Mouse (Mus musculus) cerebellum, postnatal 10 days (tissue): ENCODE measurements around the gene Emc1.

Source experiments
- DNase-seq, 2 experiments: peaks; one replicate each; pipeline ENCODE4 v3.0.0; 2021; ENCODE audit warnings: mixed read lengths in 2 of 2

Gene Emc1

DNA sequence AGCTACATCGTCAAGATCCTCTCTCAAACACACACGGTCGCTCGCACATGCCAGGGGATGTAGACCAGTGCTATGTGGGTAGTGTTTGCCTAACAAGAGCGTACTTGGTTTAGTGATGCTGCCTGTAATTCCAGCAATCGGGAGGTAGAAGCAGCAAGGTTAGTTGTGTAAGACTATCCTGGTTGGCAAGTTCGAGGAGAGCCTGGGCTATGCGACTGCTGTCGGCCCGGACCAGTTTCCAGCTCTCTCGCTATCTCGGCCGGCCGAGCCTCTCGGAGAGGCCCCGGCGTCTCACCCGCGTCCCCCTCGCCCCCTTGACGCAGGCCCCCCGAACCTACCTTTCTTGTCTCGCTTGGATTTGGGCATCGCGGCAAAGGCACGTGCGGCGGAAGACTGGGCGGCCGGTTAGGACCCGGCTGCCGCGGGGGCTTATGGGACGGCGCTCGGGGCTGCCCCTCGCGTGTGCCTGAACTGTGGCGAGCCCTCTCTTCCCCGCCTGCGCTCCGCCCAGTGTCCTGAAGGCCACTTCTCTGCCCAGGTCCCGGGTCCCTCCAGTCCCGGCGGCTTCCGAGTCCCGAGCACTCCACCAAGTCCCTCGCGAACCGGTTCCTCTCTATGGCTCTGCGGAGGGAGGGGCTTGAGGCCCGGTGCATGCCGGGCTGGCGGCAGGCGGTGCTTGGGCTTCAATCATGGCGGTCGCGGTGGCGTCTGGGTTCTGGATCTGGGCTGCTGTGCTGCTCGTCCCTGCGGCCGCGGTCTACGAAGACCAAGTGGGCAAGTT is at the start of gene Emc1, which contains the start of the genes Mrto4 and Ubr4:
Gene Emc1 (plus strand): TSS at position 657 of the 781 bp plus-strand sequence.
Gene Mrto4 (minus strand): TSS at position 646 of the 781 bp plus-strand sequence.
Gene Ubr4 (plus strand): TSS at position 679 of the 781 bp plus-strand sequence.
- DNase-seq = peak; percentile 90 to 91

DNA sequence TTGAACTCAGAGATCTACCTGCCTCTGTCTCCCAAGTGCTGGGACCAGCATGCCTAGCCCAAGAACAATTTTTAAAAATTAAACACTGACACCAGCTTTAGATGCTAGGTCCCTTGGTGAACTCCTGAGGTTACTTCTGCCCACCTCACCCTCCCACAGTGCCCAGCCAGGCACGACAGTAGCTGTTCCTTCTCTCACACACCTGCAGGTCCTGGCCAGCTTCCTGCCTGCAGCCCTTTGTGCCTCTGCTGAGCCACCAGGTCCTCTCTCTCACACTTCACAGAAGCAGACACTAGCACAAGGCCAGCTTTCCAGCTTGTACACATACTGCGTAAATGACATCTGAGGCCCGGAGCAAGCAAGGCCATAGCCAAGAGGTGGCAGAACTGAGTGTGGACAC is 46.9 kb upstream of the Emc1 start:
- no peak for DNase-seq

DNA sequence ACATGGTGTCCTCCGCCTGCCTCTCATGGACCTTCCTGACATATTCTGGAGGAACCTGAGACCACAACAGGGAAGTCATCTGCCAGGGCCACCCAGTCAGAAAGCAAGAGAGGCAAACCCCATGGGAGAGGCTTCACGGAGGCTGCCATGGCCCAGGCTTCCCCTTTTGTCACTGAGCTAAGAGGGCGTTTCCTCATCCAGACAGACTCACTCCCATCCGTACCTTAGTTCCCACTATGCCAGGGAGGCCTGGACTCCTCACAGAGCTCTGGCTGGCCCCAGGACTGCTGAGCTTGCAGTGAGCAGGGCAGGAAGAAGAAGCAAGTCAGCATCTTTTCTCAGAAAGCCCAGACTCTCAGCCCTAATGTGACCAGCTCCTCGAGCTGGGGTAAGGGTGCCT is 44.5 kb upstream of the Emc1 start:
- DNase-seq = no peak

DNA sequence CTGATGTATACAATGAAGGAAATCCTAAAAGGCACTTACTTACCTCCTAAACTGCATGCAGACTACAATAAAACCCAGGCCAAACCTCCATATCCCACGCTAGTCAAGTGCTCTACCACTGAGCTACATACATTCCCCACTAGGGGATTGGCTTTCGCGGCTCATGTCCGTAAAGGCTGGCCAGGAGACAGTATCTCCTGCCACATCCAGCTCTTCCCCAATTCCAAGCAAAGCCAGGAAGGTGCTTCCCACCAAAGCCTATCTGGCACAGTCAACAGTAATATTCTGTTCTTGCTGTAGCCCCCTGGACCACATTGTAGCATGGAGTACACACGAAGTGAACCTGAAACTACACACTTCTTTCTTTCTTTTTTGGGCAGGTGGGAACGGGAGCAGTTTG is 42.7 kb upstream of the Emc1 start:
- no peak for DNase-seq

DNA sequence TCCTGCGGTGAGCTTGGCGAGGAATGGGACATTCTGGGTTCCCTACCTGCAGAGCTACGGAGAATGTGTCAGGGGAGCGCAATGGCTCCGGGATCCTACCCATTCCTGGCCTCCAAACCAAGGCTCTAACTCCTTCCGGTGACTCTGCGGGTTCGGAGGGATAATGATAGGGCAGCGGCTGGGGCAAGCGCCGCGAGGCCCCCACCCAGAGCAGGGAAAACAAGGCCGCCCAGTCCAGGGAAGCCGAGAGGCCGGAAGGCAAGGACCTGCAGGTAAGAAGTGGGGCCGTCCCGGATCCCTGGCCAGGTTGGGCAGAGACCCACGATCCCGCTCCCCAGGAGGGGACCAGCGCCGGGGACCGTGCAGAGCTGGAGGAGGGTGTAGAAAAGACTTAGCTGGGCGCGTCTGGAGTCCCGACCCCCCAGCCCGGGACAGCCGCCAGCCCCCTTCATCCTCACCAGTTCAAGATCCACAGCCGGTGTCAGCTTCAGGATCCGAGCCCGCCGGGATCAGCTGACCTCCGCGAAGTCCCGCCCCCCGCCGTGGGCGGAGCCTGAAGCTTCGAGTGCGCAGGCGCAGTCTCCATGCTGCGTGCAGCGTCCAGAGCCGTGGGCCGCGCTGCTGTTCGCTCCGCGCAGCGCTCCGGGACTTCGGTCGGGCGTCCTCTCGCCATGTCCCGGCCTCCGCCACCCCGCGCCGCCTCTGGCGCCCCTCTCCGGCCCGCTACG is 42.1 kb upstream of the Emc1 start, which contains the start of the genes Pqlc2 and Akr7a5:
Gene Pqlc2 (minus strand): TSS at position 538 of the 728 bp plus-strand sequence.
Gene Akr7a5 (plus strand): TSS at position 574 of the 728 bp plus-strand sequence.
- peak; percentile 100 for DNase-seq

DNA sequence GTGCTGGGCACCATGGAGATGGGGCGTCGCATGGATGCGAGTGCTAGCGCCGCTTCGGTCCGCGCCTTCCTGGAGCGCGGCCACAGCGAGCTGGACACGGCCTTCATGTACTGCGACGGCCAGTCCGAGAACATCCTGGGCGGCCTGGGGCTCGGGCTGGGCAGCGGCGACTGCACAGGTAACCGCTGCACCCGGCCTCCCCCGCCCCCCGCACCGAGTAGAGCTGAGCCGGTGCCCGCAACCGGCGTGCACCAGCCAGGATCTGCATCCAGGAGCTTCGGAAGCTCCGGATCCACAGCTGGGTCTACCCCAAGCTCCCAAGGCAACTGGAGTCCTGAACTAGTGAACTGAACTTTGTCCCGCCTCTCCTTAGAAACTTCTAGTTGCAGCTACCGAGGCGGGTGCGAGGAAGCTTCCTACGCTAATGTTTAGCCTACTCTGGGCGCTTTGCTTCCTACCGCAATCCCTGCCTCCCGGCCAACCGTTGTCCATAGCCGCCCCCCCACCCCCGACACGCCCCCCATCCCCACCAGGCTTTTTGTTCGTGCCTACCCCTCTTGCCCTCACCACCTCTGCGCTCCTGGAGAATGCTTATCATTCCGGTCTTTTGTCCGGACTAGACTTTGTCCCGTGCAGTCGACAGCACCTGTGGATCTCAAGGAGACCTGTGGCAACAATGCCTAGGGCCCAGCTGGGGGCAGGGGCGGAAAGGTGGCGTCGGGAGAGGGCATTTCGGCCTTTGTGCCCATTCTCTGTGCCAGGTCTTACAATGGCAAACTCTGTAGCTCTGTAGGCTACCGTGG is 41.3 kb upstream of the Emc1 start:
- DNase-seq = no peak

DNA sequence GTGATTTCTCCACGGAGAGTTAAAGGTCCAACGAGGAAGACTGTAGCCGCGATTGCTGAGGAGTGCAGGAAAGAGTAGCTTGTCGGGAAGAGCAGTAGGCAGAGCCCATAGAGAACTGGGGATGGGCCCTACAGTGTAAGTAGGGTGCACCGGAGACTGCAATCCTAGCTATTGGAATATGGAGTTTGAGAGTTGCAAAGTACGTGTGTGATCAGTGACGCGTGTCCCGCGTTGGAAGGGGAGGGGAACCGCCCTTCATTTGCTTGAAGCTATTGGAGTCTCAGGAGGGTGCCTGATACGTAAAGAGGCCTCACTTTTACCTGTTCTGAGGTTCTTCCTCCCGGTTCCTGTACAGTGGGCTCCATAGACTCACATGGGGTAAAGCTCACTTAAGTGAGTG is 40.7 kb upstream of the Emc1 start:
- DNase-seq = no peak

DNA sequence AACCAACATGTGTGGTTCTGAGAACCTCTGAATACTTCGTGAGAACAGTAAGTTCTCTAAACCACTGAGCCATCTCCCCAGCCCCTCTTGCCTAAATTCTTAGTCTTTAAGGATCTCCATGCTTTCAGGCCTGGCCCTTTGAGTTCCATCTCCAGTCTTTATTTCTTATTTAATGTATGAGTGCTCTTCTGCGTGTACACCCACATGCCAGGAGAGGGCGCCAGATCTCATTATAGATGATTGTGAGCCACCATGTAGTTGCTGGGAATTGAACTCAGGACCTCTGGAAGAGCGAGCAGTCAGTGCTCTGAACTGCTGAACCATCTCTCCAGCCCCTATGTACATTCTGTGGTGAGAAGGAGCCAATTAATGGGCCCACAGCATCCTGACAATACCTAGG is 39.8 kb upstream of the Emc1 start:
- DNase-seq = peak; percentile 54 to 62

DNA sequence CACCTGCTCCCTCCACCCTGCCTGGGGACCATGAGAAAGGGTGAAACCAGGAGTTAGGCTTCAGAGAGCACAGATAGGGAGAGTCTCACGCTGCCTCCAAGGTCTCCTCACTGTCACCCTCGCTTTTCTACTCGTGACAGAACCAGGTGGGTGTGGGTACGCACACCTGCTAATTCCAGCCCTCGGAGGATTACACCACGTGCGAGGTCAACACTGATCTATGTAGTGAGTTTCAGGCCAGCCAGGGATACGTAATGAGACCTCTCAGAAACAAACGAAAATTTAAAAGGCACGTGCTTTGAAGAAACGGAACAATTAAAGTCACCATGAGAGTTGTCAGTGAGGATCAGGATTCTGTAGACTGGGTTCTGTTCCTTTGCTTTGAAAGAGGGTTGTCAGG is 33.9 kb upstream of the Emc1 start:
- DNase-seq = no peak

DNA sequence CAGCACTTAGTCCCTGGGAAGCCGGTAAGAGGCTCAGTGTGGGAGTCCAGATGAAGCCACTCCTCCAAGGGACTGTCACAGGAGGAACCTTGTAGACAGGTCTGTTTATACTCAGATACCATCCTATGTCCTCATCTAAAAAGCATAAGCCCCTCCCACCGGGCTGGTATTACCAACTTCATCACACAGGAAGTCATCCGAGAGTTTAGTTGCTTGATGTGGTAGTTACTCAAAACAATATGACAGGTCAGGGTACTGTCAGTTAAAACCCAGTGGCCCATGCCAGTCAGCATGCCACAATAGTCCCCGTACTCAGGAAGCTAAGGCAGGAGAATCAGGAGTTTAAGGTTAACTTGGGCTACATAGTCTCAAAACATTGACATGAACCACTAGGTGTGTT is 32.6 kb upstream of the Emc1 start:
- no peak for DNase-seq

DNA sequence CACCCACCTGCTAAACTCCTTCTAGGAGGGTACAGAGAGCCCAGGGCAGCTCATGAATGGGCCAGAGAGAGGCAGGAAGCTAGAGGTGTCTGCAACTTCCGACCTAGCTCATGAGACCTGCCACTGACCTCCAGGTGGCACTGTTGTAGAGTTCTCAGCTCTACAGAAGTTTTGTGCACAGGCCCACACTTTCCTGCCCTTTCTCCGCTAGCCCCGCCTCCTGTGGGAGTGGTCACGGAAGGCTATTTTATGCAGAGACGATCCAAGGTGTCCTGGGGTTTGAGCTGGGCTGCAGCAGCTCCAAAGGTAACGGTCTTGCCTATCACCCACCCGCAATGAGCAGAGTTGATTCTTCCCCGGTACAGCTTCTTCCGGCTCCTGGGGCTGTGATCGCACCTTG is 21.8 kb upstream of the Emc1 start:
- DNase-seq = peak; percentile 59 to 66

DNA sequence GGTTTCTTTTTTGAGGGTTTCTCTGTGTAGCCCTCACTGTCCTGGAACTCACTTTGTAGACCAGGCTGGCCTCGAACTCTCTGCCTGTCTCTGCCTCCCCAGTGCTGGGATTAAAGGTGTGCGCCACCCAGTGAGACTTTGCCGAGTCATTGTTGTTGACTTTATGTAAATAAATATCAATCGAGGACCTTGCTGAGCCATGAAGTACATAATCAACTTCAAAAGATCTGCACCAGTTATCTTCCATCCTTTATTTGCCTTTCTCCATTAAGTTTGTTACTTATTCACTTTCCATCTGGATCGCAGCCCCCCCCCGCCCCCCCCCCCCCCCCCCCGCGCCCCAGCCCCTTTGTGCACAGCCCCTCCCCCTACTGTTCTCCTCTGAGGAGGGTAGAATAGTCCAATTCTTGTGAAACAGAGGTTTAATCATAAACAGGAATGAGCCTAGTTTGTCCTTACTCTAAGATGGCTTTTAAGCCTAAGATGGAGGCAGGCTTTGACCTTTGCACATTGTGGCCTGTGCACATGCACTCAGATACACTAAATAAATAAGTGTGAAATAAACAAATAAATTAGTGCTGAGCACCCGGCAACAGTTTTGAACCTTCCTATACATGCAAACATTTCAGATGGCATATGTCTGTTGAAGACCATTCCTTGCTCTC is 17.6 kb upstream of the Emc1 start:
- no peak for DNase-seq

DNA sequence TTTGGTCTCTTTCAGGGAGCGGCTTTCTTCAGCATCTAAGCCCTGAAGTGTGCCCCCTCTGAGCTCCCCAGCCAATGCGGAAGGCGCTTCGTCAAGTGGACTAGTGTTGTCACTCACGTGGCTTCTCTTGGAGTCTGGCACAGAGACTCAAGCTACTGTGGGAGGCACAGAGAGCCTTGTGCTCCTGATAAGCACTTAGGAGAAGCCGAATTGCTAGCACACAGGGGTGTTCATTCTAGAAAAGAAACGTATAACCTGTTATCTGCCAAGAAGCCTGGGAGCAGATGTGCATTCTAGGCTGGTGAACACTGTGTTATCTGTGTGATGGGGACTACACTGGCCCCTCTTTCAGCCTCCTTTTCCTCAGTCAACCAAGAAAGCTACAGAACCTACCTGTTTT is 16.9 kb upstream of the Emc1 start:
- no peak for DNase-seq

DNA sequence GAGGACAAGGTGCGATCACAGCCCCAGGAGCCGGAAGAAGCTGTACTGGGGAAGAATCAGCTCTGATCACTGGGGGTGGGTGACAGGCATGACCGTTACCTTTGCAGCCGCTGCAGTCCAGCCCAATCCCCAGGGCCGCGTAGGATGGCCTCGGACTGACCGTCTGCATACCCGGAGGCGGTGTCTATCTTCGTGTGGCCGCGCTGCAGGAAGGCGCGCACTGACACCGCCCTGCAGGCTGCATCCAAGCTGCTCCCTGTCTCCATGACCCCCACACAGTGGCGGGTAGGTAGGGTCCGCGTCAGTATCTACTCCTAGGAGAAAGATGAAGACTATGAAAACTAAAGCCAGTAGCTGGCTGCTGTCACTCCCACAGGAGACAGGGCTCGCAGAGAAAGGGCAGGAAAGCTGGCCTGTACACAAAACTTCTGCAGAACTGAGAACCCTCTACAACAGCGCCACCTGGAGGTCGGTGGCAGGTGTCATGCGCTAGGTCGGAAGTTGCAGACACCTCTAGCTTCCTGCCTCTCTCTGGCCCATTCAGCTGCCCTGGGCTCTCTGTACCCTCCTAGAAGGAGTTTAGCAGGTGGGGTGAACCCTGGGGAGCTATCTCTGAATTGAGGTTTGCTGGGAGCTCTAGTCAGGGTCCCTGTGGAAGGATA is 15.4 kb upstream of the Emc1 start:
- DNase-seq = peak; percentile 86 to 88

DNA sequence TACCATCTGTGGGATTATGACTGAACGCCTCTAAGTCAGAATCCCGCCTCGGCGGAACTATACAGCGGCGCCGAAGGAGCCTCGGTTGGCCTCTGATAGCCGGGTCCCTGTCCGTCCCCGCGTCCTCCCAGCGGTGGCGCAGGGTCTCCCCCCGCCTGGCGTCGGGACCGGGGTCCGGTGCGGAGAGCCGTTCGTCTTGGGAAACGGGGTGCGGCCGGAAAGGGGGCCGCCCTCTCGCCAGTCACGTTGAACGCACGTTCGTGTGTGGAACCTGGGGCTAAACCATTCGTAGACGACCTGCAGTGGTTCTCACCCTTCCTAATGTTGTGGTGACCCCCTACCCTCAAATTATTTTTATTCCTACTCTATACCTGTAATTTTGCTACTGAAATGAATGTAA is 14.2 kb upstream of the Emc1 start:
- DNase-seq = no peak

DNA sequence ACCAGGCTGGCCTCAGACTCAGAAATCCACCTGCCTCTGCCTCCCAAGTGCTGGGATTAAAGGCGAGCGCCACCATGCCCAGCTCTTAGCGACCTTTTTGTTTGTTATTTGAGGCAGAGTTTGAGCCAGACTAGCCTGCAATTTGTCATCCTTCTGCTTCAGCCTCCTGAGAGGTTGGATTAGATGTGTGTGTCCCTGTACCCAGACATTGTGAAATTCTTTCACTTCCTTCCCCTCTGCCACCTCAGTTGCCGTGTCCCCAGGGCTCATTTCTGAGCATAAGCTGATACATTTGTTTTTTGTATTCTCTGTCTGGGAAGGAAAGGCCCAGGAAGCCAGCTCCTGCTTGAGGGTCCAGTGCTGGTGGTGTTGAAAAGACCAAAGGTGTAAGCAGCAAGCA is 11.6 kb upstream of the Emc1 start:
- no peak for DNase-seq

DNA sequence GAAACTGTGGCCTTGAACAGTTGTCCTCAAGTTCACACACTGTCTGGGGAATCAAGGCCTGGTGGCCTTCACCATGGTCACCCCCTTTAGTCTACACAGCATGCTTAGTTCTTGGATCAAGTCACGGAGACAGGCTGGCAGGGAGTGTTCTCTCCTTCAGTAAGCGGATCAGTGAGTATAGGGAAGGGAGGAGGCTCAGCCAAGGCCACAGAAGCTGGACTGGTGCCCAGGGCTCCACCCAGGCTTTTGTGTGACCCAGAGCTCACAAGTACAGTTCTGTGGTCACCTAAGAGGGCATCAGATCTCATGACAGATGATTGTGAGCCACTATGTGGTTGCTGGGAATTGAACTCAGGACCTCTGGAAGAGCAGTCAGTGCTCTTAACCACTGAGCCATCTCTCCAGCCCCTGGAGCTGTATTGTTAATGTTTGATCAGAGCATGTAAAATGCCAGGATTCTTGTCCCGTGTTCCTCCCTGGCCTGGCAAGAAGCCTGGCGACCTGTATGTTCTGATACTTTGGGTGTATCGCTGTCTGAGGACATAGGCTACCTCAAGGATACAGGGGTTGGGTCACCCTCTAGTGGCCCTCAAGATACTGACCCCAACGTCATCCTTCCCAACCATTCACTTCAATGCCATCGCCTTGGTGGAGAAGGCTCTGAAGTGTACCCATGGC is 10.7 kb upstream of the Emc1 start:
- no peak for DNase-seq

DNA sequence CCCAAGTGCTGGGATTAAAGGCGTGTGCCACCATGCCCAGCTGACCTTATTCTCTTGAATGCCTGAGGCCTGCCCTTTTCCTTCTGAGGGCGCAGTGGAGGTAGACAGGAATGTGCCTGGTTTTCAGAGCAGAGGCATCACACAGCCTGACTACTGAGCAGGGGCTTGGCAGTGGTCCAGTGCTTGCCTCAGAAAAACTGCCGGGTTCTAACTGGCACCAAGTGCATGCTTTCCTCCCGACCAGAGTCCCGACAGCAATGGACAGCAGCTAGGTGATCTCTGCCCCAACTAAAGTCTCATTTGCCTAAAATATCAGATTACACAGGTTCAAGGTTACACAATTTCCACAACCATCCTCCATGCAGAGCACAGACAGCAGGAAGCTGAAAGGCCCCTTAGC is 8.7 kb upstream of the Emc1 start:
- DNase-seq = peak; percentile 66 to 74

DNA sequence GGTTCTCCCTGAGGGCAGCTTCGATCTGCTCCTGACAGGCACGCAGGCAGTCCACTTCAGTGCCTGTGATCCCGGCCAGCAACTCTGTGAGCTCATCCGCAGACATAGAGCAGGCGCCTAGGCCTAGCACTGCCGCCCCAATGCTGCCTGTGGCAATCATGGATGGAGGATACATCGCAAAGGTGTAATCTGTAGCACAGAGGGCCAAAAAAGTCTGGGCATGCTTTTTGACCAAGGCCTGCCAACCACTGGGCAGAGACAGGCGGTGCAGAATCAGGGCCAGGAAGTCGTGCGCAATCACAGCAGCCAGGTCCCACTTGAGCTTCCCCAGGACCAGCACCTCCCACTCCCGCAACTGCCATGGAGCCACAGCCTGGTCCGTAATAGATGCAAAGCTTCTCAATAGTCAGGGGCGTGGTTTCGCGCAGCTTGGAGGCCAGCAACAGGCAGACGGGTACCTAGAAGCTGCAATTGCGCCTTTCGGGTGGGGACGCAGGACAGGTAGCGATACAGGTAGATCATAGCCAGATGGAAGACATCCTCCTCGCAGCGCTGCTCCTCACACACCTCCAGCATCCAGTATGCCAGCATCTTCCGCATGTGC is 6.9 kb upstream of the Emc1 start:
- DNase-seq = no peak

DNA sequence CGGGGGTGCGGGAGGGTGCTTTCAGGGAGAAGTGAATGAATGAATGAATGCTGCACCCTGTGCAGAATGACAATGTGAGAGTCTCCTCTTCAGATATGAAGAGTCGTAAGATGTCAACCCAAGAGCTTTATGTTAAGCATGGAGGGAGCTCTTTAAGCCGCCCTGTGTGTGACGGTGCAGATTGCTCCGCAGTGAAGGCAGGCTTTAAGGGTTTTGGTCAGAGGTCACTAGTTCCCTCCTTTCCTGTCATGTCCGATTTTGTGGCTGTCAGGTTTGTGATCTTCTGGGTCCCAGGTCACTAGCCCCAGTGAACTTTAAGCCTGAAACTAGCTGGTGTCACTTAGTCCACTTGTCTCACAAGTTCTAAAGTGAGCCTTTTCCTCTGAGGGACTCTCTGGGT is 445 bp downstream of the Emc1 start:
- no peak for DNase-seq

DNA sequence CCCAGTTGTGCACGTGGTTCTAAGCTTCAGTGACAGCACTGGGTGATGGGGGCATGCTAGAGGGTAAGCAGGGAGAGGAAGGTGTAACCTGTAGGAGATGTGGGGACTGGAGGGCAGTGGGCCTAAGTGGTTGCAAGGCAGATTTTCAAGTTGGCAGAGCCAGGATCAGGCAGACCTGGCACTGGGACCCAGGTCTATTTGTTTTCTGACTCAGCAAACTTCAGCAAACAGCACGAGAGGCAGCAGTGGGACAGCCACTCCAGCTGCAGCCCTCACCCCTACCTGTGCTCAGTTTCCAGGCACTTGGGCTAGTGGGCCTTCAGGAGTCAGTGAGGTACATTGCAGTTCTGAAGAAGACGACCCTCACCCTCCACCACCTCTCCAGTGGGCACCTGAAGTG is 4.8 kb downstream of the Emc1 start:
- no peak for DNase-seq
